Mouse (Mus musculus) small intestine, adult 2 months (tissue): ENCODE data around the gene Sdc1. TPM values are rescaled to one million over a fixed set of nuclear protein-coding genes. Genes with fewer than 3 reads are reported as not detected.

Source experiments
- H3K27ac ChIP-seq: fragments of 200-500 bp; 2 replicates; pipeline ENCODE4 v1.5.1; 2012; ENCODE audit warnings: low read depth, low read length, control low read depth, inconsistent platforms; ENCODE audit not compliant: insufficient read depth
- H3K27me3 ChIP-seq: fragments of 200-500 bp; 2 replicates; pipeline ENCODE4 v1.6.1; 2012; ENCODE audit warnings: mild to moderate bottlenecking, moderate library complexity, low read length, inconsistent platforms; ENCODE audit not compliant: control insufficient read depth, insufficient read depth
- H3K36me3 ChIP-seq: fragments of 200-500 bp; 2 replicates; pipeline ENCODE4 v1.6.1; 2012; ENCODE audit warnings: mild to moderate bottlenecking, low read length, control low read depth, inconsistent platforms; ENCODE audit not compliant: control insufficient read depth, insufficient read depth
- H3K4me1 ChIP-seq: fragments of 200-500 bp; 2 replicates; pipeline ENCODE4 v1.6.1; 2012; ENCODE audit warnings: low read length, inconsistent platforms, mixed read lengths; ENCODE audit not compliant: control insufficient read depth, insufficient read depth, insufficient read length
- H3K4me3 ChIP-seq: fragments of 200-500 bp; 2 replicates; pipeline ENCODE4 v1.5.1; 2012; ENCODE audit warnings: low read depth, mild to moderate bottlenecking, control low read depth, inconsistent platforms, low read length, moderate library complexity
- CTCF ChIP-seq: fragments of 200-500 bp; IDR thresholded peaks from 2 replicates; pipeline ENCODE4 v1.5.1; 2012; ENCODE audit warnings: low read depth, mild to moderate bottlenecking, control low read depth, inconsistent platforms, low read length, moderate library complexity, mixed read lengths; ENCODE audit not compliant: insufficient replicate concordance, insufficient read length; ENCODE audit errors: extremely low read depth
- POLR2A ChIP-seq: fragments of 200-500 bp; IDR thresholded peaks from 2 replicates; pipeline ENCODE4 v1.6.1; 2012; ENCODE audit warnings: low read depth, mild to moderate bottlenecking, control low read depth, inconsistent platforms, low read length, moderate library complexity
- WGBS: fragments of 180-500 bp; shearing (Covaris S2); methylation state at CpG from one replicate; pipeline ENCODE4 v1.1.7; 2018; 5-methylcytosine and 5-hydroxymethylcytosine counted together
- polyA plus RNA-seq: library from polyadenylated mRNA; depleted of rRNA; stranded (reverse); fragments of >200 nt; gene quantifications from 2 replicates; pipeline ENCODE4 v1.2.3, GENCODE M21; 2012

The Sdc1 gene
- polyA plus RNA-seq, 1 experiment = 75.4 TPM

DNA sequence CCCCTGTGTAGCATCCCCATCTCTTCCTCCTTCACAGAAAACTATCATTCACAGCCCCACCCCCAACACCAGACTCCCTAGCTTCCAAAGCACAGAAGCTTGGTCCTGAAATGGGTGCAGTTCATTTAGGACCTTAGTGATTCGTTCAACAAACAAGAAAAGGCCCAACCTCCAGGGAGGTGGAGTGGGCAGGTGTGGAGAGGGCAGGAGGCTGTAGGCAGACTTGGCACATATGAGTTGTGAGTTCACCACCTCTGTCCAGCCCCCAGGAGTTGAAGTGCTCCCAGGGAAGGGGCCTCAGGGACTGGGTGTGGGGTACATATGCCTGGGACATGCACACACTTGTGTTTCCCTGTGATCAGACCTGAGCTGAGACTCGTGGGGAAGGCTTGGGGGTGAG is 39.8 kb downstream of the Sdc1 start:
- WGBS = 27% methylated on average over 2 of the region's 2 CpGs
- peak overlapping the region; percentile 80 for H3K27ac ChIP-seq

DNA sequence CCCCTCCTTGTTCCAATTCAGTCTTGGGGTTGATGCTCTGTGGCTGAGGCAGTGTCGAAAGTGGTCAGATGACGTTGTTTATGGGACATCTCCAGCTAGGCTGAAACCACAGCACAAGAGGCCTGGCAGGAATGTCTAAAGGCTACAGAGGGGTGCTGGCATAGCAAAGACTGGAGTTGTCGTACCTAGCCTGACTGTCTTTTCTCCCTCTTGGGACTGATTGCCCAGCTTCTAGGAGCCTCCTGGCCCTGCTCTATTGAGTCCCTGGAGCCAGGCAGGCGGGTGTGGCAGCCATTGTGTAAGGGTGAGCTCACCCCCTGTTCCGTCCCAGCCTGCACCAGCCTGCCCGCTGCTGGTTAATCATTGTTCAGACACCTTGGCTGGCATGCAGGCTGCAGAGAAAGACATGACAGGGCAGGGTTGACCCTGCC is 40.3 kb downstream of the Sdc1 start:
- Histone ChIP-seq H3K27me3 (no peaks in the 10 kb centered on the region), H3K4me3 (no peak overlapping the region), H3K27ac (peak overlapping the region; percentile 80), H3K4me1 (peaks cover 14% of the 10 kb centered on the region), H3K36me3 (no peaks in the 10 kb centered on the region)
- 19% methylated on average over 6 of the region's 6 CpGs for WGBS
- no peak for TF ChIP-seq CTCF
- TF ChIP-seq POLR2A = no peak

More for the DNA sequence above, 39.8 kb downstream of the Sdc1 start:
- TF ChIP-seq POLR2A (no peak), CTCF (no peak)
- no peak overlapping the region for H3K4me3 ChIP-seq
- H3K4me1 ChIP-seq = peaks cover 14% of the 10 kb centered on the region
- H3K36me3 ChIP-seq = no peaks in the 10 kb centered on the region
- no peaks in the 10 kb centered on the region for H3K27me3 ChIP-seq

DNA sequence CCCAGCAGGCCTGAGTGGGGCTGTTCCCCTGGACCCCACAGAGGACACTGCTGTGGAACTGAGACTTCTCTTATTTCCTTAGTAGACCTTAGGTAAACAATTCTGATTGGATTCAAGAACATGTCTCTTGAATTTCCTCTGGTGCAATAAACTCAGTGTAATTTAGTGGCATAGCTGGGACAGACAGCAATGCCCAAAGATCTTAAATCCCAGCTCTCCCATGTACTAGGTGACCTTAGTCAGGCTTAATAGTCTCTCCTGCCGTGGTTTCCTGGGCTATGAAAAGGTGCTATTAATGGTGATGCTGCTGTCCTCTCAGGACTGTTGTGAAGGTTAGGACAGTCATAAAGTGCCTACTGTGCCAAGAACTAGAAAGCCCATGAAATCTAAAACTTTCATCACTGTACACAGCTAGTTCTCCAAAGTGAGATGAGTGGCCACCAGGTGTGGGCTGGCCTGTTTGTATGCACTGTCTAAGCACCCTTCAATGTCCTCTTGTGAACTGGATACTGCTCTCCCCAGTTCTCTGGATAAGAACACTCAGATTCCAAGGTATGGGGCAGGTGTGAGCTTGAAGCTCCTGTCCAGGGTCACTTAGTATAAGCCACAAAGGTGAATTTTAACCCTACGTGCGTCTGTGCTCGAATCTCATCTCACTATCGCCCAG is 40.9 kb downstream of the Sdc1 start:
- TF ChIP-seq POLR2A (no peak), CTCF (no peak)
- Histone ChIP-seq H3K27me3 (no peaks in the 10 kb centered on the region), H3K4me1 (peaks cover 14% of the 10 kb centered on the region), H3K4me3 (no peak overlapping the region), H3K27ac (peak overlapping the region; percentile 44), H3K36me3 (no peaks in the 10 kb centered on the region)
- WGBS = 41% methylated on average over 5 of the region's 5 CpGs

DNA sequence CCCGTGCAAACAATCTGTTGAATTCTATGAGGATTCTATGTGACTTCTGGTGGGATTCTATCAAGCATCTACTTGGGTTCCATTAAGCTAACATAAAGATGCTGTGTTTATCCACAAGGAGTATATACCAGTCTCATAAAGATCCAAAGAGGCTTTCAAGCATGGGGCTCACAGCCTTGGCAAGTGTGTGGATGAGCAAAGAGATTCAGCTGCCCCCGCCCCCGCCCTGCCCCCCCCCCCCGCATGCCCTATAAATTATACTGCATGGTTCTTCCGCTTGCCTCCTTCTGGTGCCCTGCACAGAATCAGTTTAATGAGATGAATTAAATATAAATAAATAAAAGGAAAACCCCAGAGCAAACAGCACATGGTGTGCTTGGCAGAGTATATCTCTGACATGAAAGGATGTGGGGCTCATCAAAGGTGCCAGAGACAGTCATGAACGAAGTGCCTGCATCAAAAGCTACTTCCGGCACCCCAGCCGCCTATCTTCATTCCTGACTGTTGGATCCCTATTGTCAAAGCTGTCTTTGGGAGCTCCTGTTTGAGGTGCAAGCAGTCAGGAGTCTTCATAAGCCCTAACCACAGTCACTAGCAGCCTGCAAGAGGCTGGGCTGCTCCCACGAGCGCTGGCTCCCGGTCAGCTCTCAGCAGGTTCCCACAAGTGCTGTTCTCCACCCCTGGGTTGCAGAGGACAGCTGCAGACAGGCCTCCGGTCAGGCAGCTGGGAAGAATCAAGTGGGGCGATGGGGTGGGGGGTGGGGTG is 46.5 kb downstream of the Sdc1 start:
- Histone ChIP-seq H3K27me3 (no peaks in the 10 kb centered on the region), H3K4me3 (no peak overlapping the region), H3K36me3 (no peaks in the 10 kb centered on the region), H3K27ac (no peak overlapping the region), H3K4me1 (0 out of 2 replicates have a peak, but pooled peaks cover 1% of the 10 kb centered on the region)
- no peak for TF ChIP-seq CTCF
- no peak for TF ChIP-seq POLR2A
- 68% methylated on average over 13 of the region's 13 CpGs for WGBS

DNA sequence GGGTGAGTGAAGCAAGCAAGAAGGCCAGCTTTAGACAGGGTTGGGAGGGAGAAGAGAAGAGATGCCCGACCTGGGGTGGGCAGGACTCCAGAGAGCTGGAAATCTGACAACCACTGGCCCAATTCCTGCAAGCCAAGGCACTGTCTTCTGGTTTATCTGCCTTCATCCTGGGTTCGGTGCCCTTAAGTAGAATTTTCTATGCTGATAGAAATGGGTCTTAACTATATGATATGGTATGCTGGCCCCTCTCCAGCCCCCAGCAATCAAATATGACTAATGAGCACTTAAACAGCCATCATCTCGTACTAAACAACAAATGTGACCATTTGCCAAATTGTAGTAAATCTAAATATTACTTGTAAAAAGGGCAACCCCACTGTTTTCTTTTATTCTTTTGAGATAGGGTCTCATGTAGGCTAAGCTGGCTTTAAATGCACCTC is 47.1 kb downstream of the Sdc1 start:
- TF ChIP-seq POLR2A = no peak
- TF ChIP-seq CTCF = no peak
- no peaks in the 10 kb centered on the region for H3K27me3 ChIP-seq
- 0 out of 2 replicates have a peak, but pooled peaks cover 1% of the 10 kb centered on the region for H3K4me1 ChIP-seq
- no peak overlapping the region for H3K4me3 ChIP-seq
- no peaks in the 10 kb centered on the region for H3K36me3 ChIP-seq
- WGBS = 48% methylated on average over 3 of the region's 3 CpGs
- no peak overlapping the region for H3K27ac ChIP-seq

DNA sequence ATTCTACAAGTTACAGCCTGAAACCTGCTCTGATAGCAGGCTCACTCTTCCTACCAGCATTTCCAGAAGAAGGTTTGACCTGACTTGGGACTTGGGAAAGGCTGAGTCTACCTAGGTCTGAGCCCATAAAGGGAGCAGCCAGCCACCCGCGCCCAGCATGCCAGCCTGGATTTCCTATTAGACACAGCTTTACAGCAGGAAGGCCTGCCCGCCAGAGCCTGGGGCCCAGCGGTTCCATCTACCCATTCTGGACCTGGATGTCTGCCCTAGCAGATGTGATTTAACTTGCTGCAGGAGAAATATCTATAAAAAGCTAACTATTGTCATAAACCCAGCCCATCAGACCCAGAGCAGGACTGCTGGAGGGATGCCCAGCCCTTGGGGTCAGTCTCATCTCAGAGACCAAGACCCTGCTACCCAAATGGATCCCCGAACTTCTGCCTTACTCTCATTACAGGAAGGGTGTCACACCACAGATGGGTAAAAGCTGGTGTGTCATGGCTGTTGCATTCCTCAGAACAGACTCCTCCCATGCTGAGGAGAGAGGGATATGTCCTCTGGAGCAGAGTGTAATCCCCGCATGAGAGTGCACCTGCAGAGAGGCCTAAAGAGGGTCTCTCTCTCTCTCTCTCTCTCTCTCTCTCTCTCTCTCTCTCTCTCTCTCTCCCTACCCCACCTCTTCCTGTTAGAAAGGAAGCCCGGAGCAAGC is 54.0 kb downstream of the Sdc1 start:
- Histone ChIP-seq H3K4me3 (no peak overlapping the region), H3K27me3 (no peaks in the 10 kb centered on the region), H3K36me3 (no peaks in the 10 kb centered on the region), H3K4me1 (0 out of 2 replicates have a peak, but pooled peaks cover 1% of the 10 kb centered on the region), H3K27ac (no peak overlapping the region)
- WGBS = 71% methylated on average over 7 of the region's 7 CpGs
- TF ChIP-seq POLR2A (no peak), CTCF (no peak)
